ENCODE assay signal across 22 mouse cellular contexts in genomic region chr14:25501481-25501880, GRCm38 (mm10). TPM values are rescaled to one million over a fixed set of nuclear protein-coding genes. Genes with fewer than 3 reads are reported as not detected.
DNase-seq lines count a peak whose midpoint lies in the region; ATAC-seq and TF ChIP-seq lines count a peak whose summit lies in the region.
"Had no signal": no experiment of that assay in that cellular context is flagged by ENCODE, and none has a peak within 500 bp of the region (broad histone marks: within the 10 kb centered on the region; RNA-seq: fewer than 3 reads in every experiment).

No protein-coding gene starts in this region.

- H3K79me2 ChIP-seq in CH12.LX (replicated peaks; ENCODE audit: control insufficient read depth, extremely low read depth, insufficient read depth, poor library complexity, severe bottlenecking), result peaks cover 33% of the 10 kb centered on the region

- H3K27ac ChIP-seq in forebrain, embryonic 13.5 days, result peak overlapping the region; percentile 42; the same call in 1 of the 2 replicates
- no peak overlapping the region for H3K27ac ChIP-seq in forebrain, embryonic 14.5 days (ENCODE audit: low read depth, low read length)
- peak overlapping the region; percentile 46 to 60; a peak in 2 of 4 replicates for H3K27ac ChIP-seq in heart, embryonic 14.5 days (replicated peaks in 1 of 2; ENCODE audit: control insufficient read depth in 1 of 2, insufficient read depth in 1 of 2, low read depth in 2 of 2, low read length in 2 of 2)
- H3K27ac ChIP-seq in limb, embryonic 15.5 days, result 0 out of 2 replicates have a peak overlapping the region, but pooled peaks have one; percentile 11
- no peak overlapping the region for H3K27ac ChIP-seq in limb, embryonic 10.5 days
- peak overlapping the region; percentile 22 for H3K27ac ChIP-seq in CH12.LX (ENCODE audit: insufficient read depth, low read depth)
- H3K27ac ChIP-seq: embryonic facial prominence, embryonic 13.5 days; intestine, embryonic 15.5 days; neural tube, embryonic 12.5 days; stomach, postnatal 0 days had no signal

- TF ChIP-seq RAD21 in CH12.LX (IDR thresholded peaks at IDR 0.05; ENCODE audit: low read depth, low read length), result no peak

- H3K36me3 ChIP-seq in forebrain, embryonic 13.5 days (ENCODE audit: poor library complexity, severe bottlenecking), result peaks cover 43% of the 10 kb centered on the region
- H3K36me3 ChIP-seq in forebrain, embryonic 14.5 days (ENCODE audit: control insufficient read depth, insufficient read depth, low read length), result peaks cover 44% of the 10 kb centered on the region
- H3K36me3 ChIP-seq in heart, embryonic 14.5 days (ENCODE audit: control insufficient read depth, insufficient read depth, low read length), result peaks cover 38% of the 10 kb centered on the region
- H3K36me3 ChIP-seq in limb, embryonic 15.5 days, result peaks cover 42% of the 10 kb centered on the region
- H3K36me3 ChIP-seq in limb, embryonic 10.5 days, result peaks cover 52% of the 10 kb centered on the region
- H3K36me3 ChIP-seq in CH12.LX (replicated peaks in 1 of 2; ENCODE audit: control insufficient read depth in 1 of 2, insufficient read depth in 1 of 2, low read length in 1 of 2), result peaks cover 0 to 39% of the 10 kb centered on the region in 2 experiments
- H3K36me3 ChIP-seq: G1E had no signal

- H3K9ac ChIP-seq in forebrain, embryonic 13.5 days, result no peak overlapping the region
- no peak overlapping the region for H3K9ac ChIP-seq in forebrain, embryonic 14.5 days (ENCODE audit: low read length)
- H3K9ac ChIP-seq in heart, embryonic 14.5 days (ENCODE audit: low read length), result no peak overlapping the region; the same call in 1 of the 2 replicates
- H3K9ac ChIP-seq in limb, embryonic 15.5 days, result no peak overlapping the region
- H3K9ac ChIP-seq in CH12.LX (ENCODE audit: insufficient read depth, low read depth), result no peak overlapping the region
- H3K9ac ChIP-seq: embryonic facial prominence, embryonic 13.5 days; intestine, embryonic 15.5 days; liver, postnatal 0 days; neural tube, embryonic 12.5 days had no signal

- H3K4me1 ChIP-seq in forebrain, embryonic 13.5 days, result peaks cover 60% of the 10 kb centered on the region
- H3K4me1 ChIP-seq in forebrain, embryonic 14.5 days (ENCODE audit: control insufficient read depth, insufficient read depth, low read length), result peaks cover 28% of the 10 kb centered on the region
- peaks cover 61 to 75% of the 10 kb centered on the region in 2 experiments for H3K4me1 ChIP-seq in heart, embryonic 14.5 days (ENCODE audit: control insufficient read depth in 2 of 2, insufficient read depth in 2 of 2, low read length in 2 of 2)
- H3K4me1 ChIP-seq in limb, embryonic 15.5 days, result peaks cover 68% of the 10 kb centered on the region
- peaks cover 72% of the 10 kb centered on the region for H3K4me1 ChIP-seq in limb, embryonic 10.5 days
- peaks cover 75 to 99% of the 10 kb centered on the region in 2 experiments for H3K4me1 ChIP-seq in CH12.LX (ENCODE audit: control insufficient read depth in 1 of 2, insufficient read depth in 2 of 2)

- TF ChIP-seq EP300 in CH12.LX (IDR thresholded peaks at IDR 0.05; ENCODE audit: low read length), result no peak

- dilution Hi-C loops in CH12.LX (cut with MboI; ENCODE audit: extremely low pct_ligation_motif_present, extremely low pct_unique_long_range_greater_than_20kb, low sequenced_read_pairs), result no loop called here

- DNase-seq in forebrain, embryonic 14.5 days (ENCODE audit: low spot score), result no peak
- DNase-seq in heart, adult 11 months, result no peak
- DNase-seq in limb, embryonic 10.5 days (ENCODE audit: low spot score), result no peak
- DNase-seq in CH12.LX (ENCODE audit: extremely low read depth), result no peak
- DNase-seq in frontal cortex, adult 2 months (ENCODE audit: extremely low spot score in 1 of 2, low spot score in 1 of 2), result no peak
- DNase-seq: adrenal gland, postnatal 25 days; cerebellum, adult 11 months; cerebellum, postnatal 14 days; gastrocnemius, postnatal 14 days; kidney, postnatal 36 days; liver, postnatal 0 days; lung, postnatal 10 days; right cerebral cortex, adult 18-20 months had no signal

- no peak overlapping the region for H3K4me3 ChIP-seq in forebrain, embryonic 13.5 days
- no peak overlapping the region for H3K4me3 ChIP-seq in forebrain, embryonic 14.5 days (ENCODE audit: low read depth, low read length)
- no peak overlapping the region for H3K4me3 ChIP-seq in heart, embryonic 14.5 days (ENCODE audit: control insufficient read depth in 1 of 2, insufficient read depth in 1 of 2, low read depth in 1 of 2, low read length in 2 of 2)
- no peak overlapping the region for H3K4me3 ChIP-seq in limb, embryonic 15.5 days
- no peak overlapping the region for H3K4me3 ChIP-seq in limb, embryonic 10.5 days
- no peak overlapping the region for H3K4me3 ChIP-seq in CH12.LX (replicated peaks in 1 of 3; ENCODE audit: low read depth in 2 of 3, low read length in 2 of 3, poor library complexity in 1 of 3)
- H3K4me3 ChIP-seq: embryonic facial prominence, embryonic 13.5 days; intestine, embryonic 15.5 days; neural tube, embryonic 12.5 days had no signal

- H3K9me3 ChIP-seq in forebrain, embryonic 13.5 days (replicated peaks), result no peaks in the 10 kb centered on the region
- H3K9me3 ChIP-seq in forebrain, embryonic 14.5 days (replicated peaks; ENCODE audit: control insufficient read depth, low read length), result no peaks in the 10 kb centered on the region
- H3K9me3 ChIP-seq in heart, embryonic 14.5 days (ENCODE audit: control insufficient read depth, low read length), result no peaks in the 10 kb centered on the region
- no peaks in the 10 kb centered on the region for H3K9me3 ChIP-seq in limb, embryonic 15.5 days
- H3K9me3 ChIP-seq in limb, embryonic 10.5 days (replicated peaks), result no peaks in the 10 kb centered on the region
- no peaks in the 10 kb centered on the region for H3K9me3 ChIP-seq in CH12.LX (replicated peaks; ENCODE audit: low read length)
- H3K9me3 ChIP-seq: embryonic facial prominence, embryonic 13.5 days; intestine, embryonic 15.5 days; neural tube, embryonic 12.5 days had no signal

- 80% methylated on average over 5 of the region's 5 CpGs for WGBS in forebrain, embryonic 13.5 days
- WGBS in forebrain, embryonic 14.5 days, result 82% methylated on average over 5 of the region's 5 CpGs
- WGBS in heart, embryonic 14.5 days, result 77% methylated on average over 5 of the region's 5 CpGs
- WGBS in limb, embryonic 15.5 days, result 75% methylated on average over 5 of the region's 5 CpGs
- WGBS in limb, embryonic 10.5 days, result 88% methylated on average over 5 of the region's 5 CpGs

- TF ChIP-seq POLR2A in CH12.LX (IDR thresholded peaks at IDR 0.05; ENCODE audit: low read depth, low read length), result no peak

- in situ Hi-C loops in CH12.LX (cut with MboI; ENCODE audit: low pct_ligation_motif_present, low pct_unique_long_range_greater_than_20kb, low sequenced_read_pairs), result no loop called here

- H3K27me3 ChIP-seq in forebrain, embryonic 13.5 days, result no peaks in the 10 kb centered on the region
- no peaks in the 10 kb centered on the region for H3K27me3 ChIP-seq in forebrain, embryonic 14.5 days (replicated peaks; ENCODE audit: control insufficient read depth, insufficient read depth, low read length)
- no peaks in the 10 kb centered on the region for H3K27me3 ChIP-seq in heart, embryonic 14.5 days (ENCODE audit: control insufficient read depth, insufficient read depth, low read length)
- H3K27me3 ChIP-seq in limb, embryonic 15.5 days, result no peaks in the 10 kb centered on the region
- H3K27me3 ChIP-seq in limb, embryonic 10.5 days (ENCODE audit: low read depth, poor library complexity, severe bottlenecking), result no peaks in the 10 kb centered on the region
- H3K27me3 ChIP-seq in CH12.LX (replicated peaks), result no peaks in the 10 kb centered on the region
- H3K27me3 ChIP-seq: embryonic facial prominence, embryonic 13.5 days; intestine, embryonic 15.5 days; neural tube, embryonic 12.5 days had no signal

- TF ChIP-seq CTCF in CH12.LX (conservative IDR thresholded peaks at IDR 0.05 in 1 of 2, IDR thresholded peaks at IDR 0.05 in 1 of 2; ENCODE audit: low read depth in 2 of 2, low read length in 2 of 2), result no peak

- no peak for ATAC-seq in forebrain, embryonic 13.5 days
- no peak for ATAC-seq in forebrain, embryonic 14.5 days
- ATAC-seq in heart, embryonic 14.5 days (ENCODE audit: insufficient number of reproducible peaks, insufficient read depth, low FRiP score, low read depth), result no peak
- ATAC-seq in limb, embryonic 15.5 days (ENCODE audit: insufficient number of reproducible peaks, low FRiP score, low TSS enrichment, low read depth), result no peak
- ATAC-seq: CD4-positive, CD25-positive, alpha-beta regulatory T cell, adult 4 months; liver, postnatal 0 days had no signal

- H3K4me2 ChIP-seq in forebrain, embryonic 13.5 days, result no peak overlapping the region
- no peak overlapping the region for H3K4me2 ChIP-seq in forebrain, embryonic 14.5 days (ENCODE audit: low read length)
- no peak overlapping the region for H3K4me2 ChIP-seq in heart, embryonic 14.5 days (ENCODE audit: low read length)
- H3K4me2 ChIP-seq in limb, embryonic 15.5 days, result no peak overlapping the region
- H3K4me2 ChIP-seq in CH12.LX (ENCODE audit: insufficient read depth, low read depth, poor library complexity, severe bottlenecking), result no peak overlapping the region
- H3K4me2 ChIP-seq: embryonic facial prominence, embryonic 13.5 days; intestine, embryonic 15.5 days; neural tube, embryonic 12.5 days had no signal

TF ChIP-seq in CH12.LX, 34 proteins besides CTCF, POLR2A, EP300 and RAD21:
- no peak for TF ChIP-seq TCF12 (IDR thresholded peaks at IDR 0.05; ENCODE audit: low read depth, low read length)
- TF ChIP-seq SIN3A (IDR thresholded peaks at IDR 0.05; ENCODE audit: low read length), result no peak

RNA-seq across cellular contexts. Expression of gene Zmiz1, which starts 42.5 kb away (rescaled TPM):
- polyA plus RNA-seq in forebrain, embryonic 13.5 days (2015; fragmentation: Nextera tagmentation; extraction: Ambion mirVana), result 57.2 and 61.3 TPM in 2 replicates
- 37.0 and 43.8 TPM in 2 replicates for polyA plus RNA-seq in forebrain, embryonic 14.5 days (2014; fragmentation: Nextera tagmentation; extraction: Ambion mirVana)
- polyA plus RNA-seq in heart, embryonic 14.5 days (2014; fragmentation: Nextera tagmentation; extraction: Ambion mirVana), result 27.7 and 31.3 TPM in 2 replicates
- 41.9 and 50.5 TPM in 2 replicates for polyA plus RNA-seq in limb, embryonic 15.5 days (2015; fragmentation: Nextera tagmentation; extraction: Ambion mirVana)
- polyA plus RNA-seq in limb, embryonic 10.5 days (2016; fragmentation: Nextera tagmentation; extraction: Ambion mirVana), result 43.8 and 55.5 TPM in 2 replicates
- 9.6 and 11.1 TPM in 2 replicates for total RNA-seq in CH12.LX (2012; rRNA removed)
- 2.0 and 3.7 TPM in 2 replicates for total RNA-seq in CH12.LX (2014; rRNA removed)
- polyA plus RNA-seq in CH12.LX (2012; ENCODE audit: insufficient read length, low read depth), result 31.9 and 45.8 TPM in 2 replicates
- 39.1 and 45.9 TPM in 2 replicates for polyA plus RNA-seq in frontal cortex, adult 2 months (2012; rRNA removed)

Comparison
In these comparisons a context has a peak if more than half of its experiments do, and no peak if none do; other contexts are left out.
1. H3K27ac ChIP-seq: peak in forebrain, embryonic 13.5 days (single experiment), heart, embryonic 14.5 days (2 of 2), limb, embryonic 15.5 days (single experiment) and CH12.LX (single experiment); none in forebrain, embryonic 14.5 days (single experiment) and limb, embryonic 10.5 days (single experiment).